Mouse (Mus musculus): ENCODE measurements around the gene Sec1. TPM values are rescaled to one million over a fixed set of nuclear protein-coding genes. Genes with fewer than 3 reads are reported as not detected.
A peak's percentile ranks its signal among the peaks of the same experiment; 100 is the strongest.

Gene Sec1
- polyA plus RNA-seq, 1 experiment: 0.18 TPM

GRCm38 (mm10) chr7:45720413-45721233, 26.4 kb upstream of the Sec1 start, which contains the start of gene Fam83e:
Gene Fam83e (plus strand): TSS chr7:45721212.
- no peak for TF ChIP-seq CEBPB (IDR thresholded peaks at IDR 0.05; ENCODE audit: low read depth)
- Histone ChIP-seq H3K79me2 (ENCODE audit: control insufficient read depth, insufficient read depth) (peaks cover 64% of the 10 kb centered on the region), H3K27me3 (ENCODE audit: control insufficient read depth, insufficient read depth, insufficient read length) (no peaks in the 10 kb centered on the region), H3K36me3 (ENCODE audit: control insufficient read depth, insufficient read depth) (peaks cover 52% of the 10 kb centered on the region), H3ac (ENCODE audit: control insufficient read depth, insufficient read length, low read depth) (peak within 1 kb of the TSS; percentile 31), H3K79me3 (ENCODE audit: low read depth) (peaks cover 40% of the 10 kb centered on the region), H3K4me3 (ENCODE audit: insufficient read depth, poor library complexity, severe bottlenecking) (no peak within 1 kb of the TSS)

- Histone ChIP-seq H3K36me3 (ENCODE audit: control insufficient read depth, insufficient read depth) (peaks cover 49% of the 10 kb centered on the region), H3K4me3 (ENCODE audit: insufficient read depth, poor library complexity, severe bottlenecking) (peak overlapping the region; percentile 71), H3K27me3 (ENCODE audit: control insufficient read depth, insufficient read depth, insufficient read length) (no peaks in the 10 kb centered on the region), H3K79me2 (ENCODE audit: control insufficient read depth, insufficient read depth) (peaks cover 66% of the 10 kb centered on the region), H3ac (ENCODE audit: control insufficient read depth, insufficient read length, low read depth) (peak overlapping the region; percentile 31), H3K79me3 (ENCODE audit: low read depth) (peaks cover 44% of the 10 kb centered on the region)
- no peak for TF ChIP-seq MYOD1 (IDR thresholded peaks at IDR 0.05; ENCODE audit: control insufficient read depth, insufficient read length, low read depth)
- no peak for TF ChIP-seq USF1 (IDR thresholded peaks at IDR 0.05; ENCODE audit: low read depth)
- TF ChIP-seq CTCF (IDR thresholded peaks at IDR 0.05; ENCODE audit: control insufficient read depth, insufficient read depth, insufficient read length): no peak
- TF ChIP-seq FOSL1 (IDR thresholded peaks at IDR 0.05; ENCODE audit: insufficient read depth, low read length, poor library complexity, severe bottlenecking): no peak
- no peak for TF ChIP-seq MAX (IDR thresholded peaks at IDR 0.05)
- no peak for TF ChIP-seq MYOG (IDR thresholded peaks at IDR 0.05; ENCODE audit: control insufficient read depth, extremely low read depth, insufficient read length)
- TF ChIP-seq CEBPB (IDR thresholded peaks at IDR 0.05; ENCODE audit: low read depth): no peak
These were observed 25.7 kb upstream of the Sec1 start for GRCm38 (mm10) chr7:45719738-45720412.

- peaks cover 49% of the 10 kb centered on the region for H3K79me3 ChIP-seq (ENCODE audit: low read depth)
- H3K36me3 ChIP-seq (ENCODE audit: control insufficient read depth, insufficient read depth): peaks cover 44% of the 10 kb centered on the region
- no peak for TF ChIP-seq FOSL1 (IDR thresholded peaks at IDR 0.05; ENCODE audit: insufficient read depth, low read length, poor library complexity, severe bottlenecking)
- TF ChIP-seq MAX (IDR thresholded peaks at IDR 0.05): no peak
- no peak for TF ChIP-seq MYOD1 (IDR thresholded peaks at IDR 0.05; ENCODE audit: control insufficient read depth, insufficient read length, low read depth)
- no peak for TF ChIP-seq CTCF (IDR thresholded peaks at IDR 0.05; ENCODE audit: control insufficient read depth, insufficient read depth, insufficient read length)
- no peak for TF ChIP-seq MYOG (IDR thresholded peaks at IDR 0.05; ENCODE audit: control insufficient read depth, extremely low read depth, insufficient read length)
- TF ChIP-seq USF1 (IDR thresholded peaks at IDR 0.05; ENCODE audit: low read depth): no peak
- no peak for TF ChIP-seq CEBPB (IDR thresholded peaks at IDR 0.05; ENCODE audit: low read depth)
- peak overlapping the region; percentile 71 for H3K4me3 ChIP-seq (ENCODE audit: insufficient read depth, poor library complexity, severe bottlenecking)
- peak overlapping the region; percentile 78 for H3ac ChIP-seq (ENCODE audit: control insufficient read depth, insufficient read length, low read depth)
- no peaks in the 10 kb centered on the region for H3K27me3 ChIP-seq (ENCODE audit: control insufficient read depth, insufficient read depth, insufficient read length)
- peaks cover 69% of the 10 kb centered on the region for H3K79me2 ChIP-seq (ENCODE audit: control insufficient read depth, insufficient read depth)
These were observed 25.0 kb upstream of the Sec1 start for GRCm38 (mm10) chr7:45719180-45719579.

- peaks cover 74% of the 10 kb centered on the region for H3K79me2 ChIP-seq (ENCODE audit: control insufficient read depth, insufficient read depth)
These were observed 24.1 kb upstream of the Sec1 start for GRCm38 (mm10) chr7:45718331-45718730.

GRCm38 (mm10) chr7:45717918-45718297, 23.7 kb upstream of the Sec1 start, which contains the start of gene Sphk2:
Gene Sphk2 (minus strand): TSS chr7:45718002.
- peak within 1 kb of the TSS; percentile 71 for H3K4me3 ChIP-seq (ENCODE audit: insufficient read depth, poor library complexity, severe bottlenecking)
- H3K79me3 ChIP-seq (ENCODE audit: low read depth): peaks cover 49% of the 10 kb centered on the region
- peaks cover 74% of the 10 kb centered on the region for H3K79me2 ChIP-seq (ENCODE audit: control insufficient read depth, insufficient read depth)
- H3K36me3 ChIP-seq (ENCODE audit: control insufficient read depth, insufficient read depth): peaks cover 32% of the 10 kb centered on the region
- TF ChIP-seq MYOD1 (IDR thresholded peaks at IDR 0.05; ENCODE audit: control insufficient read depth, insufficient read length, low read depth) (no peak), CEBPB (IDR thresholded peaks at IDR 0.05; ENCODE audit: low read depth) (peak; percentile 52), USF1 (IDR thresholded peaks at IDR 0.05; ENCODE audit: low read depth) (peak; percentile 76), FOSL1 (IDR thresholded peaks at IDR 0.05; ENCODE audit: insufficient read depth, low read length, poor library complexity, severe bottlenecking) (no peak), MYOG (IDR thresholded peaks at IDR 0.05; ENCODE audit: control insufficient read depth, extremely low read depth, insufficient read length) (no peak), CTCF (IDR thresholded peaks at IDR 0.05; ENCODE audit: control insufficient read depth, insufficient read depth, insufficient read length) (no peak), MAX (IDR thresholded peaks at IDR 0.05) (peak; percentile 15)
- H3ac ChIP-seq (ENCODE audit: control insufficient read depth, insufficient read length, low read depth): peak within 1 kb of the TSS; percentile 85
- H3K27me3 ChIP-seq (ENCODE audit: control insufficient read depth, insufficient read depth, insufficient read length): no peaks in the 10 kb centered on the region

More at GRCm38 (mm10) chr7:45718331-45718730, 24.1 kb upstream of the Sec1 start:
- Histone ChIP-seq H3ac (ENCODE audit: control insufficient read depth, insufficient read length, low read depth) (peak overlapping the region; percentile 78), H3K27me3 (ENCODE audit: control insufficient read depth, insufficient read depth, insufficient read length) (no peaks in the 10 kb centered on the region), H3K4me3 (ENCODE audit: insufficient read depth, poor library complexity, severe bottlenecking) (peak overlapping the region; percentile 71), H3K36me3 (ENCODE audit: control insufficient read depth, insufficient read depth) (peaks cover 36% of the 10 kb centered on the region), H3K79me3 (ENCODE audit: low read depth) (peaks cover 49% of the 10 kb centered on the region)
- TF ChIP-seq CEBPB (IDR thresholded peaks at IDR 0.05; ENCODE audit: low read depth) (no peak), MYOD1 (IDR thresholded peaks at IDR 0.05; ENCODE audit: control insufficient read depth, insufficient read length, low read depth) (no peak), CTCF (IDR thresholded peaks at IDR 0.05; ENCODE audit: control insufficient read depth, insufficient read depth, insufficient read length) (no peak), USF1 (IDR thresholded peaks at IDR 0.05; ENCODE audit: low read depth) (no peak), MAX (IDR thresholded peaks at IDR 0.05) (no peak), FOSL1 (IDR thresholded peaks at IDR 0.05; ENCODE audit: insufficient read depth, low read length, poor library complexity, severe bottlenecking) (no peak), MYOG (IDR thresholded peaks at IDR 0.05; ENCODE audit: control insufficient read depth, extremely low read depth, insufficient read length) (no peak)

Measured in C2C12 (cell line).